Mouse (Mus musculus) liver, embryonic 16.5 days (tissue): Measurements from ENCODE around the gene Zkscan14. TPM values are rescaled to one million over a fixed set of nuclear protein-coding genes. Genes with fewer than 3 reads are reported as not detected.
"Not testable (repeated sequence)": the region's sequence is repeated elsewhere in the genome, so short reads cannot be mapped to it uniquely, and the experiment has no call there.

Source experiments
- ATAC-seq: fragments of 200-750 bp; cut with Nextera tagmentation; 2 replicates; pipeline ENCODE4 v1.8.0; 2017; ENCODE audit warnings: low read depth, mild to moderate bottlenecking, moderate number of reproducible peaks, moderate library complexity
- H3K27ac ChIP-seq: fragments of 300-500 bp; sonication (generic); 2 replicates; pipeline ENCODE4 v1.5.1; 2014; ENCODE audit warnings: mild to moderate bottlenecking, low read length
- H3K27me3 ChIP-seq: fragments of 300-500 bp; sonication (generic); 2 replicates; pipeline ENCODE4 v1.6.1; 2014; ENCODE audit warnings: low read depth, low read length, mixed read lengths; ENCODE audit not compliant: control insufficient read depth, insufficient read depth
- H3K36me3 ChIP-seq: fragments of 300-500 bp; sonication (generic); 2 replicates; pipeline ENCODE4 v1.6.1; 2014; ENCODE audit warnings: mild to moderate bottlenecking; ENCODE audit not compliant: control insufficient read depth, insufficient read depth
- H3K4me1 ChIP-seq: fragments of 300-500 bp; sonication (generic); 2 replicates; pipeline ENCODE4 v1.6.1; 2014; ENCODE audit warnings: low read depth, low read length, mixed read lengths; ENCODE audit not compliant: control insufficient read depth
- H3K4me2 ChIP-seq: fragments of 300-500 bp; sonication (generic); 2 replicates; pipeline ENCODE4 v1.6.1; 2014; ENCODE audit warnings: low read depth, low read length, mixed read lengths
- H3K4me3 ChIP-seq: fragments of 300-500 bp; sonication (generic); 2 replicates; pipeline ENCODE4 v1.5.1; 2014; ENCODE audit warnings: low read depth, mild to moderate bottlenecking, low read length
- H3K9ac ChIP-seq: fragments of 300-500 bp; sonication (generic); 2 replicates; pipeline ENCODE4 v1.6.1; 2014; ENCODE audit warnings: low read depth, low read length
- H3K9me3 ChIP-seq: fragments of 300-500 bp; sonication (generic); replicated peaks from 2 replicates; pipeline ENCODE4 v1.6.1; 2016; ENCODE audit warnings: low read length; ENCODE audit not compliant: control insufficient read depth
- WGBS: fragments of 180-500 bp; shearing (Covaris S2); extraction: QIAGEN DNeasy Blood & Tissue Kit; methylation state at CpG from one replicate; pipeline ENCODE4 v1.1.7; 2014; ENCODE audit not compliant: insufficient replicate concordance; 5-methylcytosine and 5-hydroxymethylcytosine counted together
- polyA plus RNA-seq: library from polyadenylated mRNA; unstranded; fragments of >200 nt; fragmentation: Nextera tagmentation; extraction: Ambion mirVana; gene quantifications from 2 replicates; pipeline ENCODE4 v1.2.1, GENCODE M21; 2015

Zkscan14 gene
- polyA plus RNA-seq, 1 experiment from 2014 or later, result 7.9 TPM

- 59% methylated on average over 11 of the region's 11 CpGs for WGBS
- not testable (repeated sequence) for H3K4me1 ChIP-seq, ATAC-seq
Observed at GRCm38 (mm10) chr5:145208391-145208790, 6.7 kb upstream of the Zkscan14 start.

GRCm38 (mm10) chr5:145207954-145208353 is 6.3 kb upstream of the Zkscan14 start:
- peaks cover 14% of the 10 kb centered on the region for H3K4me1 ChIP-seq
- no peaks in the 10 kb centered on the region for H3K27me3 ChIP-seq
- H3K4me3 ChIP-seq, result no peak overlapping the region
- peaks cover 13% of the 10 kb centered on the region for H3K36me3 ChIP-seq
- WGBS, result 69% methylated on average over 5 of the region's 6 CpGs
- ATAC-seq, result no peak
- H3K9me3 ChIP-seq, result no peaks in the 10 kb centered on the region
- H3K27ac ChIP-seq, result no peak overlapping the region
- H3K4me2 ChIP-seq, result no peak overlapping the region
- no peak overlapping the region for H3K9ac ChIP-seq

More at GRCm38 (mm10) chr5:145208391-145208790, 6.7 kb upstream of the Zkscan14 start:
- H3K27me3 ChIP-seq, H3K27ac ChIP-seq, H3K4me3 ChIP-seq, H3K4me2 ChIP-seq, H3K9ac ChIP-seq, H3K9me3 ChIP-seq: not testable (repeated sequence)
- H3K36me3 ChIP-seq, result peaks cover 13% of the 10 kb centered on the region

GRCm38 (mm10) chr5:145207385-145207784 is 5.7 kb upstream of the Zkscan14 start:
- Histone ChIP-seq H3K9ac (no peak overlapping the region), H3K27ac (no peak overlapping the region), H3K9me3 (no peaks in the 10 kb centered on the region), H3K4me3 (no peak overlapping the region), H3K36me3 (peaks cover 13% of the 10 kb centered on the region), H3K4me2 (no peak overlapping the region), H3K27me3 (no peaks in the 10 kb centered on the region), H3K4me1 (peaks cover 18% of the 10 kb centered on the region)
- WGBS, result 83% methylated on average over 6 of the region's 6 CpGs
- no peak for ATAC-seq

GRCm38 (mm10) chr5:145205041-145205440 is 3.4 kb upstream of the Zkscan14 start:
- peak overlapping the region; percentile 77 for H3K4me2 ChIP-seq
- 19% methylated on average over 9 of the region's 9 CpGs for WGBS
- no peaks in the 10 kb centered on the region for H3K27me3 ChIP-seq
- H3K36me3 ChIP-seq, result peaks cover 4% of the 10 kb centered on the region
- H3K4me3 ChIP-seq, result peak overlapping the region; percentile 84
- ATAC-seq, result no peak
- H3K4me1 ChIP-seq, result peaks cover 30% of the 10 kb centered on the region
- H3K9me3 ChIP-seq, result no peaks in the 10 kb centered on the region
- H3K27ac ChIP-seq, result no peak overlapping the region
- H3K9ac ChIP-seq, result peak overlapping the region; percentile 84

GRCm38 (mm10) chr5:145203936-145204691 is 2.4 kb upstream of the Zkscan14 start, which contains the start of gene Zkscan5:
Zkscan5 (plus strand) TSS chr5:145204562.
- Histone ChIP-seq H3K9me3 (no peaks in the 10 kb centered on the region), H3K4me1 (peaks cover 30% of the 10 kb centered on the region), H3K27me3 (no peaks in the 10 kb centered on the region), H3K4me3 (peak within 1 kb of the TSS; percentile 84), H3K9ac (peak within 1 kb of the TSS; percentile 84), H3K4me2 (peak within 1 kb of the TSS; percentile 77), H3K27ac (peak within 1 kb of the TSS; percentile 93), H3K36me3 (peaks cover 4% of the 10 kb centered on the region; the same call in 1 of the 2 replicates)
- 0% methylated on average over 22 of the region's 22 CpGs for WGBS
- peak; percentile 95 for ATAC-seq

GRCm38 (mm10) chr5:145202446-145202845 is 778 bp upstream of the Zkscan14 start:
- H3K4me2 ChIP-seq, result no peak overlapping the region
- no peak overlapping the region for H3K27ac ChIP-seq
- peaks cover 4% of the 10 kb centered on the region; the same call in 1 of the 2 replicates for H3K36me3 ChIP-seq
- ATAC-seq, result no peak
- 47% methylated on average over 3 of the region's 3 CpGs for WGBS
- H3K9ac ChIP-seq, result no peak overlapping the region
- H3K9me3 ChIP-seq, result no peaks in the 10 kb centered on the region
- no peak overlapping the region for H3K4me3 ChIP-seq
- H3K4me1 ChIP-seq, result peaks cover 30% of the 10 kb centered on the region
- no peaks in the 10 kb centered on the region for H3K27me3 ChIP-seq

GRCm38 (mm10) chr5:145200387-145200786 is 1.3 kb downstream of the Zkscan14 start:
- Histone ChIP-seq H3K27me3 (no peaks in the 10 kb centered on the region), H3K36me3 (peaks cover 7% of the 10 kb centered on the region), H3K9ac (peak overlapping the region; percentile 92; the same call in 1 of the 2 replicates), H3K4me1 (peaks cover 23% of the 10 kb centered on the region), H3K4me3 (peak overlapping the region; percentile 98), H3K4me2 (peak overlapping the region; percentile 81), H3K27ac (no peak overlapping the region), H3K9me3 (no peaks in the 10 kb centered on the region)
- 64% methylated on average over 7 of the region's 7 CpGs for WGBS
- no peak for ATAC-seq

GRCm38 (mm10) chr5:145191962-145192361 is 9.7 kb downstream of the Zkscan14 start, which contains the start of gene Atp5j2:
Atp5j2 (minus strand) TSS chr5:145192062.
- H3K27me3 ChIP-seq, result no peaks in the 10 kb centered on the region
- 74% methylated on average over 2 of the region's 2 CpGs for WGBS
- no peak for ATAC-seq
- peak within 1 kb of the TSS; percentile 85 for H3K4me2 ChIP-seq
- H3K4me1 ChIP-seq, result peaks cover 27% of the 10 kb centered on the region
- H3K9me3 ChIP-seq, result no peaks in the 10 kb centered on the region
- peak within 1 kb of the TSS; percentile 91 for H3K4me3 ChIP-seq
- peaks cover 24% of the 10 kb centered on the region for H3K36me3 ChIP-seq
- H3K27ac ChIP-seq, result peak within 1 kb of the TSS; percentile 83
- peak within 1 kb of the TSS; percentile 93 for H3K9ac ChIP-seq
